Mouse (Mus musculus): Measurements from ENCODE around the gene Mgat1.

The Mgat1 gene

DNA sequence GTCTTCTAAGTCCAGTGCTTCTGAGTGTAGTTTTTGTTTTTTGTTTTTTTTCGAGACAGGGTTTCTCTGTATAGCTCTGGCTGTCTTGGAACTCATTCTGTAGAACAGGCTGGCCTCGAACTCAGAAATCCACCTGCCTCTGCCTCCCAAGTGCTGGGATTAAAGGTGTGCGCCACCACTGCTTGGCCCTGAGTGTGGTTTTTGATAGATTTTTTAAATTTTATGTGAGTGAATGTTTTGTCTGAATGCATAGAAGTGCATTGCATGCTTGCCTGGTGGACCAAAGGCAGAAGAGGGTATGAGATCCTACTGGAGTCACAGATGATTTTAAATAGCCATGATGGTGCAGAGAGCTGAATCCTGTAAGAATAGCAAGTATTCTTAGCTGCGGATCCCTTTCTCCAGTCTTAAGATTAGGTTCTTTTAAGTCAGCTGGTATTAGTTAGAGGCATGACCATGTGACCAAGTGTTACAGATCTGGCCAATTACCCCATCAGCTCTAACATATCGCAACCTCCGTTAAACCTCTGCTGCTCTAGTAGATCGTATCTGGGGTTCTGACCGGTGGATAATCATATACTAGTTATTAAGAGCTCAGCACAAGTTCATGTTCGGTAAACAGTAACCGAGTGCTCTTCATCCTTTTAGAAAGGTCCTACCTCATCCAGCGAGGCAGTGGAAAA, 906 bp upstream of the Mgat1 start:
- DNase-seq, result no peak

DNA sequence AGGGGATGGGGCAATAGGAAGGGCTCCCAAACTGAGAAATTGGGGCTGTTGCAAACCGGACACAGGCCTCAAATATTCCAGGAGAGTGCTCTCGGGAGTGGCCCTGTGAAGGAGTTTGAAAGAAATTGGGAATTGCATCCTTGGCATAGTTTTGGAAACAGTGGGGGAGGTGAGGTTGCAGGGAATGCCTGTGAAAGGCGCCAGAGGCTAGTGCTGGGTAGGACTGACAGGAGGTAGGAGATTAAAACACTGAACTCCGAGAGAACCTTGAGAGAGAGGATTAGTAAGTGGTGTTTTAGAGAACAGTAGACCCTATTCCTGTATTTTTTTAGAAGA, 572 bp downstream of the Mgat1 start:
- DNase-seq, result no peak

DNA sequence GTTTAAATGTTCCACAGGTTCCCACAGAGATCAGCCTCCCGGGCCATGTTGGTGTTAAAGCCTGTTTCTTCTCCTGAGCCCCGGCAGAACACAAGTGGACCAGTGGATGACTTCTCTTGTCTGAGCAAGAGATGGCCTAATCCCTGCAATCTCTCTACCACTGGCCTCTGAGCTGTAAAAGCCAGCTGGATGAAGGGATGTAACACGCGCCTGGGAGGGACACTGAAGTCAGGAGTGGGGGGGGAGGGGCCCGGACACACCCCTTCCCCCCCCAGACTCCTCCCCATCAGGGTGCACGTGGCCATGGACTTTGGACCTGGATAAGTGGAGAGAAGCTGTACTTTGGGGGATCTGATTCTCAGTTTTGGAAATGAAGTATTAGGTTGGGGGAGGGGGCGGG, 1.2 kb downstream of the Mgat1 start:
- peak in 1 of 2 experiments; percentile 38 for DNase-seq

DNA sequence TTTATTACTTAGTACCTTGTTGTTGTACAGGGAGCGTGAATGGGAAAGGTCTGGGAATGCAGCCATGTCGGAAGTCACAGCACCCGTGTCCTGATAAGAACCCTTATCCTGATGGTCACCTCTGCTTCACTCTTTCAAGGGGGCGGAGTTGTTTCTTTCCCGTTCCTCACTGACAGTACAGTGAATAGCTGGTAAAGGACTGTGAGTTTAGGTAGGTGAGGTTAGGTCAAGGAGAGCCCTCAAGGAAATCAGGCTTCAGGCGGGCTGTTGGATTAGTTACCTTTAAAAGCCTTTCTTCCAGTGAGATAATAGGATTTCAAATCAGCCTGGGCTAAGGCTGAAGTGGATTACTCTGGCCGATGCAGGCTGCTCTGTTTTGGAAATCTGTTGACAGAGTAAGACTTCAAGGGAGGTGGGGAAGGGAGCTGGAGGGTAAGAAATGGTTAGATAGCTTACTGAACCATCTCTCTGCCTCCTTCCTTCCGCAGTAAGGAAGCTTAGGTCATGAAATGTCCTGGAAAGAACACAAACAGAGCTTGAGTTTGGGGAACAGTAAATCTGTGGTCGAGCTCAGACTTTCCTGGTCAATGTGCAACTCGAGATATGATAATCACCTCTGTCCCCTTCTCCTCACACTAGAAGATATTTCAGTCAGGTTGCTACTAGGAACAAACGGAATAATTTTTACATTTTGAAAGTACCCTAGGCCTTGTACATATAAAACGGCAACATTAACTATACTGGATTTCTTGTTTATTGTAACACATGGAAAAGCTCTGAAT, 1.8 kb downstream of the Mgat1 start:
- no peak for DNase-seq

DNA sequence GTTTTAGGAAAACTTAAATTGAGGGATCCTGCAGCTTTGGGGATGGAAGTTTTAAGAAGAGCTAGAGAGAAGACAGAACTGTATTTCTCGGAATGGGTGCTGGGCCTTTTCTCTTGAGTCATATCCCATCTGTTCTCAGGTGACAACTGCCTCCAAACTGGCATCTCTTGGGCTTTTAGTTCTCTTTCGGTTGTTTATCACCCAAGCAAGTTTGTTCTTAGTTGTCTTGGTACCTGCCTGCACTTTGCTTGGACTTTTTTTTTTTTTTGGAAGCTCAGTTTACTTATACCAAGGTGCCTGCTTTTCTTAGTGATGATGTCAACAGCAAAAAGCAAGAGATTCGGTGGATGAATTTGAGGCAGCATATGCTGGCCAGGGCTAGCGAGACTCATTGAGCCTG, 2.5 kb downstream of the Mgat1 start:
- DNase-seq, result no peak

DNA sequence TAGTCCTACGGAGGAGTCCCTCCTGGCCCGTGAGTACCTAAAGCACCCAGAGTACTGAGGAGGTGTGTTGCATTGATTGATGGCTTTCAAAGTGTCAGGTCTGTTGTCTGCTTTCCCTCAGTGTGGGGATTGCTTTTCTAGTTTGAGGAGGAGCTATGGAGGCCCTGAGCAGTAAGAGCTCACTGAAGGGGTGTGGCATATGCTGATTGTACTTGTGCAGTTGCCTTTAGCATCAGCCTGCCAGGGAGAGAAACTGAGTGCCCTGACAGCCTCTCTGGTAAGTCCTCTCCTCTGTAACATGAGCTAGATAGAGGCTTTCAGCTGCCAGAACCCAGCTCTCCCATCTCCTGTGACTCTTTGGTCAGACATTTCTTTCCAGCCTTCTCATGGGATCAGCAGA, 3.3 kb downstream of the Mgat1 start:
- DNase-seq, result peak in 1 of 2 experiments; percentile 38

DNA sequence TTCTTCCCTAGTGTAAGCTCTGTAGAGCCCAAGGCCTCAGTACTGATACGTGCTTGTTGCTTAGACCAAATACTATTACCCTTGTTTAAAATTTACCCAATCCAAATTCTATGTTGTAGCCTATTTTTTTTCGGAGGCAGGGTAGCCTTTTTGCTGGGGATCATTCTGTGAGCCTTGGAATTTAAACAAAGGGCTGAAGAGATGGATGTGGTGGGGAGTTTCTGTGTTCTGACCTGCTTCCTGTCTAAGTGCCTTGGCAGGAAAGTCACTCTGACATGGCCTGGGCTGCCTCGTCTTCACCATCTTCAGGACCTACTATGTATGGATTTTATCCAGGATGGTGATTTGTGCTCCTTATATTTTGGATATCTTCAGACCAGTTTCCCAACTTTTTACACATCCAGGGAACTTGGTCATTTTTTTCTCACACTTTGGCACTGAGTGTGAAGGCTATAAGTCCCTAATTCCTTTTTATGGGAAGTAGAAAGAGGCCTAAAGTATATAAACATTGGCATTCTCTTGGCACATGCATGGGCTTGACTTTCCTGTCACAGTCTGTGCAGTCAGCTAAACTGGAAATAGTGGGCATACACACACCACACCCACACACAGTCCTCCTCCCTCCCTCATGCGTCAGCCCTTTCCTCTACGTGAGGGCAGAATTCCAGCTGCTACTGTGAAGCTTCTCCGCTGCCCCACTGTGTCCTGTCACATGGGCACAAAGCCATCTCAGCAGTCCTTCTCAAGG, 4.4 kb downstream of the Mgat1 start:
- DNase-seq, result peak; percentile 40 to 46

DNA sequence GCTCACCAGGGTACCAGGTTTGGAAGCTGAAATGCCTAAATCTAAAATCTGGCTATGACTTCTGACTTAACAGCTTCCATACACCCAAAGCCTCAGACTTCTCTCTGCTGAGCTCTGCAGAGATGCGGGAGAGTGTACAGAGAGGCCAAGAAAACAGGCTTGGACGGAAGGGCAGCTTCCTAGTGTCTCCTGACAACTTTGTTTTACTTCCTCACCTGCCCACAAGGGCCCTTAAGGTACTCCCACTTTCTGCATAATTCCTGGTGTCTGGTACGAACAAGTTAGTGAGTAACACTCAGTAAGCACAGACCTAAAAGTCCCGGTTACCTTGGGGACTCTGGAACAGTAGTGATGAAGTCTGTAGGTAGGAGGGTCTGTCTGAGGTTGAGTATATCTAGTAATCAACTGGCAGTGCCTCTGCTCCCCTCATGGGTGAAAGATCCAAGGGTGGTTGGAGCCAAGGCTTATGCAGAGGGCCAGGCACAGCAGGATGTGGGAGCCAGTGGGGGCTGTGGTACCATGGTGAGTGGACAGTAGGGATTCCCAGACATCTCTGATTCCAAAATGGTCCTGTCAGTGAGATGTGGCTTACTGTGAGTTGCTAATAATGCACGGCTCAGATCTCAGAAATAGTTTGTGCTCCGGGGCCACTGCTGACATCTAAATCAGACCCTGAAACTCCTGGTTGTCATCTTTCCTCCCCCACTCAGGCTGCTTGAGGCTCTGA, 5.1 kb downstream of the Mgat1 start:
- peak in 1 of 2 experiments; percentile 39 for DNase-seq

DNA sequence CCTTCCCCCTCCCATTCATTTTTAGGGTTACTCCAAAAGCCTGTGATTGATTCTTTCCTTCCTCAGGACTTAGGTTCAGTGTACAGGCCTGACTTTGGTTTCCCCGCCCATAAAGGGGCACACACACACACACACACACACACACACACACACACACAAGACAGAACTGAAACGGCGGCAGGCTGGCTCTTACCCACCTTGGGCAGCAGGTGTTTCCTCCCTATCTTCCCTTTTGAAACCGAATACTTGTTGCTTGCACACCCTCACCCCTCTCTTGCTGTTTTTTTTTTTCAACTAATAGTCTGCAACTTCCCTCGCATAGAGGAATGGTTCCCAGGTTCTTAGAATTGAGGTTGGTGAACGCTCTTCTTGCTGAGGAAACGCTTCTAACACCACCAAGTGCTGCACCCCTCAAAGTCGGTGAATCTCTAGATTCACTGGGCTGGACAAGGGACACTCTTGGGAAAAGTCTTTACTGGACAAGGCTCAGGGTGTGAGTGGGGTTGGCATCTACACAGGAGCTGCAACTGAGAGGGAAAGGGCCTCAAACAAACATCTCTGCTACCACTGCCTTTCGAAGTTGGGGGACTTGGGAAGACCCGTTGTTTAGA, 5.9 kb downstream of the Mgat1 start:
- DNase-seq, result peak; percentile 68 to 73

DNA sequence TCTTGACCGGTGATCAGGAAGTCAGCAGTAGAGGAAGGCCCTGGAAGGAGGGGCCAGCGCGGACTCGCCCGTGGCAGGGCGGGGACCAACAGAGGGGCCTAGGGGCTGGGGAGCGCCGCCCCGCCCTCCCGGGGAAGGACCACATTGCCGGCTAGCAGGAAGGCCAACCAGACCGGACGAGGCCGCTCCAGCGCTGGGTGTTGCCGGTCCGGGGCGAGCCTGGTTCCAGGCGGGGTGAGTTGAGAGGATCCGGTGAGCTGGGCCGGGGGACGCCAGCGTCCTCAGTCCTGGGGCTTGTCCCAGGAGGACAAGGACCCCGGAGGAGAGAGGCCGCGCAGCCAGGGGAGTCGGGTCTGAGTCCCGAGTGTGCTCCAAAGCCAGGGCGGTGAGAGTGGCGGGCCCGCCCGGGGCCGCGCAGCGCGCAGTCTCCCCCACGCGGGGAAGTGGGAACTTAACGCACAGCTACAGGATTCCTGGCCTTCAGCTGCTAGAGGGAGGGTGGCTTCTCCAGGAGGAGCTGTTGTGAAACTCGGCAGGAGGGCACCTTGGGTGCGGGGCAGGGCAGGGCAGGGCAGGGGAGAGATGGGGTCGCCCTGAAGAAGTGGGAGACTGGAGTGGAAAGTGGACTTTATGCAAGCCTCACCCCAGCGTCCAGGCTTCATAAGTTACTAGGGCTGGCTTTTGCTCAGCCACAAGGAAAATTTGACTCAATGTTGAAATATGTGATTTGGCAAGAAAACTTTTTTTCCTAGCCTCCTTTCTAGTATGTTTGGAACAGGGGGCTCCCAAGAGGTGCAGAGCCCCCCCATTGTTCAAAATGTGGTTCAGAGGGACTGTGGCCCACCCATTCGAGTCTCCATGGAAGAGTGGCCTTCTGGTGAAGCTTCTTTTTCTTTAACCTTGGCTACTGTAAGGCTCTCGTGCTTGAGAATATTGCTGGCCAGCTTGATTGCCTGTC, 6.7 kb downstream of the Mgat1 start:
- DNase-seq, result peak; percentile 90 to 92

DNA sequence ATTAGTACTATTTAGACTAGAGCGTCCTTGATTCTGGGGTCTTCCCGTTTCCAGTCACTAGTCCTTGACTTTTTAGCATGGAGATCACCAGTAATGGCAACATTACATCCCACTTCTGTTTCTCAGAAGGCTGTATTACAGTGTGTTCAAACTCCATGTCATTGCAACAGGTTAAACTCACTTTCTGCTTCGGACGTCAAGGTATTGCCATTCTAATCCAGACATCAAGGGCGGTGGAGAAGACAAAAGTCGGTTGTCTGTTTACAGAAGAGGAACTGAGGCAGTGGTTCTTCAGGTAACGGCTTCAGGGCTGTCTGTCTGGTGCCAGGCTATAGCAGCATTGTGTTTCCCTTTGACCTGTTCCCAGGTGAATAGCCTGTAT, 7.4 kb downstream of the Mgat1 start:
- DNase-seq, result no peak

DNA sequence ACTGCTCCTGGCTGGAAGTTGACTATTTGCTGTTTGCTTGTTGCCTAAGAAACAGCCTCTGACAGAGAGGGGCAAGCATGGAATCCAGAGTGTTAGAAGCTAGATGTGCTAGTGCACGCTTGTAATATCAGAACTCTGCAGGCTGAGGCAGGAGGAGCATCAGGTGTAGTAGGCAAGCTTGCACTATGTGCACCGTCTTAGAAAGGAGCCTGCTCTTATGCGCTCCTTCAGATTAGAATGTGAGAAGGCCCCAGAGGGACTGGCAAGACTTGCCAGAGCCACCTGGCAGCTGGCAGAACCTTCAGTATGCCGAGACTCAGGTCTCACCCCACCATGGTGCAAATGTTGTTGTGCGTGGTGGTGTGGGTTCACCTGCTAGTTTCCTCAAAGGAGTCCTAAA, 8.1 kb downstream of the Mgat1 start:
- DNase-seq, result no peak

DNA sequence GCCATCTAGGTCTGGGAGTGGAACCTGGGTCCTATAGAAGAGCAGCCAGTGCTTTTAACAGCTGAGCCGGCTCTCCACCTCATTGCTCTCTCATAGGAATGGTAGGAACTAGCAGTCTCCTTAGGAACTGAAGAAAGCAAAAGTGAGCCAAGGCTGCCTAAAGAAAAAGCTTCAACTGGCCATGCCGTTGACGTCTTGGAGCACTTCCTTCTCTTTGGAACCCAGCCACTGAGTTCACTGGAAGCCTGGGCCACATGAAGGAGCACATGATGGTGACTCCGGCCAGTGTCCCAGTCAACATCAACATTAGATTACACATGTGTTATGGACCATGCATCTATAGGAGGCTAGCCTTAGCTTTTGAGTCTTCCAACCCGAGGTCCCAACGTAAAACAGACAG, 9.0 kb downstream of the Mgat1 start:
- no peak for DNase-seq

DNA sequence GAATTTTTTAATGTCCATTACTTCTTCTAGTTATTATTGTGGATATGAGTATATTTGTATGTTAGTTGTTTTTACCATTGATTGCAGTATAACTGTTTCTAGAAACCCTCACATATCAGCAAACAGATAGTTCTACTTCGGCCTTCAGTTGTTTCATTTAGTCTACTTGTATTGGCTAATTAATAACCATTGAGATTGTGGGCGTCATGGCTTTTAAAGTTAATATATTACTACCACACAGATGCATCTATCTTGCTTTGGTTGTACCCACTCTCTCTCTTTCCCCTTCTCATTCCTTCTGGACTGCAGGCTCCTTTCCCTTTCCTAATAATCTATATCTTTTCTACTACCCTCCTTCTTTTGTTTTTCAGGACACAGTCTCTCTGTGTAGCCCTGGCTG, 15.3 kb downstream of the Mgat1 start:
- DNase-seq, result no peak

DNA sequence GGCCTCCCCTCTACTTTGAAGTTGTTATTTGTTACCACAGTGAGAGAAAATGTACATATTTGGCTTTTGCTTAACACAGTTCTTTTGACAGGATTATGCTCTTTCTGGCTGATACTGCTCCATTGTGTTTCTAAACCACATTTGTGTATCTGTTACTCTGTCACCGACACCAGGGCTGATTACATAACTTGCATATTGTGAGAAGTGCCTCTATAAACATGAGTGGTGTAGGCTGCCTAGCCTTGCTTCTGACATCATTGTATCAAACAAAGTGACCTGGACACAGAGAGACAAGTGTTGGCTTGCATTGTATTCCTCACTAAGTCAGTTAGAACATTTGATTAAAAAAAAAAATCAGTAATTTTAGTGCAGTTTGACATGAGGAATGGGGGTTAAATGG, 15.8 kb downstream of the Mgat1 start:
- no peak for DNase-seq

DNA sequence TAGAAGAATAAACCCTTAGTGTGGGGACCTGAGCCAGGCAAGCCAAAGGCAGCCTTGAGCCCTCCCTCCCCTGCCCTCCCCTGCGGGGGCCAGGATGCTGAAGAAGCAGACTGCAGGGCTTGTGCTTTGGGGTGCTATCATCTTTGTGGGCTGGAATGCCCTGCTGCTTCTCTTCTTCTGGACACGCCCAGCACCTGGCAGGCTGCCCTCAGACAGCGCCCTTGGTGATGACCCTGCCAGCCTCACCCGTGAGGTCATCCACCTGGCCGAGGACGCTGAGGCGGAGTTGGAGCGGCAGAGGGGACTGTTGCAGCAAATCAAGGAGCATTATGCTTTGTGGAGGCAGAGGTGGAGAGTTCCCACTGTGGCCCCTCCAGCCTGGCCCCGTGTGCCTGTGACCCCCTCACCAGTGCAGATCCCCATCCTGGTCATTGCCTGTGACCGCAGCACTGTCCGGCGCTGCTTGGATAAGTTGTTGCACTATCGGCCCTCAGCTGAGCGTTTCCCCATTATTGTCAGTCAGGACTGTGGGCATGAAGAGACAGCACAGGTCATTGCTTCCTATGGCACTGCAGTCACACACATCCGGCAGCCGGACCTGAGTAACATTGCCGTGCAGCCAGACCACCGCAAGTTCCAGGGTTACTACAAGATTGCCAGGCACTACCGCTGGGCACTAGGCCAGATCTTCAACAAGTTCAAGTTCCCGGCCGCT, 16.8 kb downstream of the Mgat1 start:
- DNase-seq, result no peak

DNA sequence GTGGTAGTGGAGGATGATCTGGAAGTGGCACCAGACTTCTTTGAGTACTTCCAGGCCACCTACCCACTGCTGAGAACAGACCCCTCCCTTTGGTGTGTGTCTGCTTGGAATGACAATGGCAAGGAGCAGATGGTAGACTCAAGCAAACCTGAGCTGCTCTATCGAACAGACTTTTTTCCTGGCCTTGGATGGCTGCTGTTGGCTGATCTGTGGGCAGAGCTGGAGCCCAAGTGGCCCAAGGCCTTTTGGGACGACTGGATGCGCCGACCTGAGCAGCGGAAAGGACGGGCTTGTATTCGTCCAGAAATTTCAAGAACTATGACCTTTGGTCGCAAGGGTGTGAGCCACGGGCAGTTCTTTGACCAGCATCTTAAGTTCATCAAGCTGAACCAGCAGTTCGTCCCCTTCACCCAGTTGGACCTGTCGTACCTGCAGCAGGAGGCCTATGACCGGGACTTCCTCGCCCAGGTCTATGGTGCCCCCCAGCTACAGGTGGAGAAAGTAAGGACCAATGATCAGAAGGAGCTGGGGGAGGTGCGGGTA, 17.4 kb downstream of the Mgat1 start:
- no peak for DNase-seq

DNA sequence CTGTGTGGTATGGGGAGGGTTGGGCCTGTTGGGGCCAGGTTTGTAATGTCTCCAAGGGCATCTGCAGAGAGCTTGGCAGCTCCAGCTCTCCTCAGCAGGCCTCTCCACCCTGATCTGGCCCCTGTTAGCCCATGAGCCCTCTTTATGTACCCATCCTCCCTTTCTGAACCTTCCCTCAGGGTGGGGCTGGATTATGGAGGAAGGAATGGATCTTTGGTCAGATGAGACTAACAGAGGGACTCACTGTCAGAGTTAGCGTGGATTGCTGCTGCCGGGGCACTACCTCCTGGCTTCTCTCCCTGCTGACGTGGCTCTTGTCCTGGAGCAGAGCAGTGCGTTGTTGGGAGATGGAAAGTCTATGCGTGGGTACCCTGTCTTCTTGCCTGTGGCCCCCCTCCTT, 18.3 kb downstream of the Mgat1 start:
- no peak for DNase-seq

DNA sequence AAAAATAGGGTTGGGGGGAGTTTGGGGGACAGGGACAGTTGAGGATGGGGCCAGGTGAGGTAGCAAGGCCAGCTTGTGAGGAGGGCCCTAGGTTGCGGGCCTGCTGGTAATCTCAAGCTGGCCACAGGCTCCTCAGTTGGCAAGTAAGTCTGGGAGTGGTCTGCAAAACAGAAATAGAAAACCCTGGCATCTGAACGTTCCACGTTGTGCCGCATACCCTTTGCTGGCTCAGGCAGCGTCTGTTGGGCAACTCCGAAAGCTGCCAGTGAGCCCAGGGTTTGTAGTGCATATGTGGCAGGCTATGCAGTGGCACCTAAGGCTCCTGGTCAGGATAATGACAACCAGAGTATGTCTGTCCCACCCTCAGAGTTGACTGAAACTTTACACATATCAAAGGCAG, 19.2 kb downstream of the Mgat1 start:
- no peak for DNase-seq

DNA sequence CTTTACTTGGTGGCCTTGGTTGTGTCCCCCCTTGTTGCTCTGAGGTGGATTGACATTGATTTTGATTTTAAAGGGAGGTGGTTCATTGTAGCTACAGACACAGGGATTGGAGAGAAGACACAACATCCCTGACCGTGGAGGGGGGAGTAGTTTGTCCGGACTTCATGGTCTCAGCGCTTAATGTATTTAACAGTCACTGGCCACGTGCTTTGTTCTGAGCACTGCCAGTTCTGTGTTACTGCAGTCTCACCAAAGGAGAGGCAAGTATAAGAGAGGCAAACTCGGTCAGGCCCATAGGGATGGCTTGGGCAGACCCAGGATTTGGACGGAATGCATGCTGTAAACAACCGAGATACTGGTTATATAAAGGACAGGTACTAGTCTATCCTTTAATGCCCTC, 20.1 kb downstream of the Mgat1 start:
- DNase-seq, result no peak

DNA sequence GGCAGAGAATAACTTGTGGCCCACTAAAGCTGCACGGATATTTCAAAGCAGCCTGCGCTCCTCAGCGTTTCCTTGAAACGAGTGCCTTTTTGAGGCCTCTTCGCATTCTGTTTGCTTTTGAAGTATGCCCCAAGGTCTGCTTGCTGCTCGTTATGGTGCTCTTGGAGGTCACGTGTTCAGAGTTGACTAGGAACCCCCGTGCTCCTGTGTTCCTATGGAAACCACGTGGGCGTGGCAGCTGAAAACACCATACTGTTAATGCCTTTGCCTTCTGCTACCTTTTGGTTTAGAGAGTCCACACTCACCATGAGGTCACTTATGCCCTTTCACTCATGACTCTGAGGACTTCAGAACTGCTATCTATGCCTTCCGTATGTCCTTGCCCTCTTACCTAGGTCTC, 20.6 kb downstream of the Mgat1 start:
- DNase-seq, result no peak

All from spleen, adult 18-20 months (tissue).